Mouse (Mus musculus): Measurements from ENCODE around the gene Wdr89. TPM values are rescaled to one million over a fixed set of nuclear protein-coding genes. Genes with fewer than 3 reads are reported as not detected.

The Wdr89 gene
- polyA plus RNA-seq, 1 experiment from 2014 or later, result 8.6 TPM

Other genes with a start within 250 kb of the Wdr89 start
- gene Ppp2r5e, start 73.3 kb downstream of the Wdr89 start, polyA plus RNA-seq (2016; fragmentation: Nextera tagmentation; extraction: Ambion mirVana), result 12.1 and 12.7 TPM in 2 replicates
- 24.0 and 25.4 TPM in 2 replicates for gene Sgpp1, start 66.2 kb upstream of the Wdr89 start, polyA plus RNA-seq (2016; fragmentation: Nextera tagmentation; extraction: Ambion mirVana)
- gene Syne2, start 148.6 kb upstream of the Wdr89 start, polyA plus RNA-seq (2016; fragmentation: Nextera tagmentation; extraction: Ambion mirVana), result 63.7 and 65.4 TPM in 2 replicates